Mouse (Mus musculus): ENCODE results near the gene Mob3a.

Mob3a gene

DNA sequence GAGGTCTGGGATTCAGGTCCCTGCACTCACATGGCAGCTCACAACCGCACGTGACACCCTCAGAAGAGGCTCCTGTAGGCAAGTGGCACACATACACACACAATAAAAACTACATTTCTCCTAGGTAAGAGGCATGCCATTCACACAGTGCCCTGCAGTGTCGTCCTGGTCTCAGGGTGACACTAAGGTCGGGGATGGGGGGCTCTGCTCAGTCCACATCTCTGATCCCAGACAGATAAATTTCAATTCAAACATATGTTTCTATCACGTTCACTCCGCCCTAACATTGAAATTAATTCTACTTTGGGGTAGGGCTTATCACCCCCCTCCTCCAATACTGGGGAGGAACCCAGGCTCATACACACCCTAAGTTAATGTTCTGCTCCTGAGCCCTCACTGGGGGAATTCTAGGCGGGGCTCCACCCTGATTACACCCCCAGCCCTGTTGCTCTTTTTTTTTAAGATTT, 1.7 kb downstream of the Mob3a start:
- in situ Hi-C loops (cut with MboI, MseI): no loop called here

DNA sequence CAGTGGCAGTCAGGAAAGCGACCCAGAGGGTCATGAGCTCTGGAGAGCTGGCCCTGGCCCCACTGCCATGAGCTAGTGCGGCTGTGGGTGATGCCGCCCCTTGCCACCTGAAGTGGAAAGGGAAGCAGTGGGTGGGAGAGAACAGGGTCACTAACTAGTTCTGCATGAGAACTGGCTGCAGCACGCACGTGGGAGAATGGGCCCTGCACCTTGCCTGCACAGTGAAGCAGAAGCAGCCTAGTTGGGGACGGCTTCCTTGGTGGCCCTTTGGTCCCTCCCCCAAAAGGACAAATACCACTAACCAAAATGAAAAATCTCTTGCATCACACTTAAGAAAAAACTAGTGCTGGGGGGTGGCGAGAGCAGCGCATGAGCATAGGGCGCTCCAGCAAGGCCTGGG, 3.2 kb downstream of the Mob3a start:
- in situ Hi-C loops (cut with MboI, MseI): no loop called here

DNA sequence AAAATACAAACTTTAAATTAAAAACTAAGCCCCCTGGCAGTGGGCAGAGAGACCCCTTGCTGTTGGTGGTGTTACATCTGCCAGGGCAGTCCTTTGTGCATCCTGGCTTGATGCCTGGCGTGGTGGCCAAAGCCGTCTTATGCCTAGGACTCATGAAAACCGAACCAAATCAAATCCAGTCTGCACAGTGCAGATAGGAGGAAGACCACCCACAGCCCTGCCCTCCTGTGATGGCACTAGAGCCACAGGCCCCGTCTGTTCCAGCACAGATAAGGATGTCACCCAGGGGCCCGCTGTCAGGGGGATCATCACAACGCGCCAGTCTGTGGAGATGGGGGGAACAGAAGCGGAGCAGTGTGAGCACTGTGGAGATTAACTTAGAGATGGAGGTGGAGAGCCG, 4.0 kb downstream of the Mob3a start:
- in situ Hi-C loops (cut with MboI, MseI): no loop called here

DNA sequence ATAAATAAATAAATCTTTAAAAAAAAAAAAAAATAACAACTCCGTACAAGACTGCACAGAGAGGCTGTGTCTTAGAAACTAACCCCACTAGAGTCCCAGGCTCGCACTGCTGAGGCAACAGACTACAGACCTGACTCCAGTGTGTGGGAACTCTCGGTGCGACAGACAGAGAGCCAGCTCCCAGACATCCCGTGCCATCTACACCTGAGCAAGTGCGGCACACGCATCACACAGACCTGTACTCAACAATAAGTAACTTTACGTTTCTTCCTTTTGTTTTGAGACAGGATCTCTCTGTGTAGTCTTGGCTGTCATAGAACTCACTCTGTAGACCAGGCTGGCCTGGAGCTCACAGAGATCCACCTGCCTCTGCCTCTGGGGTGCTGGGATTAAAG, 4.4 kb downstream of the Mob3a start:
- in situ Hi-C loops (cut with MboI, MseI): no loop called here

DNA sequence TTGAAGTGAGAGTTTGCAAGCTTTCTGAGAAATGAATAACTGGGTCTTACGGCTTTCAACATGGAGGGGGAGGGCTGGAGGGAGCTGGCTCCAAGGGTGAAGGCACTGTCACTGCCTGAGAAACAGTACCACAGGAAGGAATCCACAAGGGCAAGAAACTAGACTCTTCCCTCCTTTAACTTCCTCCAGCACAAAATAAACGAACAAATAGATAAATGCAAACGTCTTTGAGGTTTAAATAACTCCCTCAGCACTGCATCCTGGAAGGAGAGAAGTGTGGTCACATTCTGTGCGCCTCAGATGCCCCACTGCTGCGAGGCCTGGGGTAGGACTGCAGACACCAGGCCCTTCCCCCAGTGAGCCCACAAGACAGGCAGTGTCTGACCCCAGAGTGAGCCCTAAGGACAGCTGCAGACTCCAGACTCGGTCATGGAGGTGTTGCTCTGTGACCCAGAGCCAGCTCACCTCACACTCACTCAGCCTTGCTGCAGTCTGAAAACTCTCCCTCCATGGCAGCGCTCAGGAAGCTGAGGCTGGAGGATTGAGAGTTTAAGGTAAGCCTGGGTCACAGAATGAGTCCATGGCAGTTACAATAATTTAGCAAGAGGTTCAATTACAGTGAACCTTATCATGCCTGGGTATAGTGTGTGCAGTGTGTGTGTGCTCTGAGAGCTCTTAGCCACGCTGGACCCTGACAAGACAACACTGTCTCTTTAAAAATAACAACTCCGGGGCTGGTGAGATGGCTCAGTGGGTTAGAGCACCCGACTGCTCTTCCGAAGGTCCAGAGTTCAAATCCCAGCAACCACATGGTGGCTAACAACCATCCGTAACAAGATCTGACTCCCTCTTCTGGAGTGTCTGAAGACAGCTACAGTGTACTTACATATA, 5.0 kb downstream of the Mob3a start:
- in situ Hi-C loops (cut with MboI, MseI): no loop called here

DNA sequence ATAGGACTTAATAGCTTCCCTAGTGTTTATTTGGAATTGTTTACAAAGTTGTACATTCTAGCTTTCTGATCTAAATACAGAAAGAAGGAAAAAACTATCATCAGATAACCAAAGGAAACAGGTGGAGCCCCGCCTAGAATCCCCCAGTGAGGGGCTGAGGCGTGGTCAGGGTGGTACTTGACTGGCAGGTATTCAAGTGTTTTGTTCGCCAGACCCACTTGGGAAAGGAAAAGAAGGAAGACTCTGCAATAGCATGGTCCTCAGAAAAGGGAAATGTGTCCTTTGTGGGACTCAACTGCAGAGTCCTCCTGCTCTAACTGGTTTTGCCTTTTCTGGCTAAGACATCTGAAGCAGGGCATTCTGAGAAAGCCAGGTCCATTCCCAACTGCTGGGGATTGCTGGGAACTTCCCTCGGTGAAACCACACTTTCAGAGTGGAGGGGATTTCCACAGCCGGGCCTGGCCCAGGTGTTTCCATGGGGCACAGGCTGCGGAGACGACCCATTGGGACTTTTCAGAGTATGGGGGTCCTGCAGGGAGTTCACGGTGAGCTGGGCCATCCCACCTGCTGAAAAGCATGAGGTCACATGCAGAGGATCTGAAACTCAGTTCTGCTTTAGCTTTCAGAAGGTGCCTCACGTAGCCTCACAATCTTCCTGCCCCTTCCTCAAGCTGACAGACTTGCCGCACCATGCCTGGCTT, 5.8 kb downstream of the Mob3a start:
- in situ Hi-C loops (cut with MboI, MseI): no loop called here

DNA sequence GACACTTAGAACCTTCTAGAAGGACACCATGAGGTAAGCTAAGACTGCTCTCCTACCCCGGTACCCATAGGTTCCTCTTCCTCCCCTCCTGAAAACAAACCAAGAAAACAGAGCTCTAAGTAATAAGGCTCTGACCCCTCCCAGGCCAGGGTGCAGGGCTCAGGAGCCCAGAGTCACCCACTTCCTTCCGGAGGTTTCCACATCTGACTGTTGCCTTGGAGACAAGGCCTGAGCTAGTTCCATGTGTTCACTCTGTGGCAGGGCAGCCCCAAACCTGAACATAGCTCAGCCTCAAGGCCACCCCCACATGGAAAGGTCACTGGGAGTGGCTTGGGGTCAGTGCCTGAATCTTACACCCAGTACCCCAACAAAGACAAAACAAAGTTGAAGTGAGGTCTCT, 6.6 kb downstream of the Mob3a start:
- in situ Hi-C loops (cut with MboI, MseI): no loop called here

DNA sequence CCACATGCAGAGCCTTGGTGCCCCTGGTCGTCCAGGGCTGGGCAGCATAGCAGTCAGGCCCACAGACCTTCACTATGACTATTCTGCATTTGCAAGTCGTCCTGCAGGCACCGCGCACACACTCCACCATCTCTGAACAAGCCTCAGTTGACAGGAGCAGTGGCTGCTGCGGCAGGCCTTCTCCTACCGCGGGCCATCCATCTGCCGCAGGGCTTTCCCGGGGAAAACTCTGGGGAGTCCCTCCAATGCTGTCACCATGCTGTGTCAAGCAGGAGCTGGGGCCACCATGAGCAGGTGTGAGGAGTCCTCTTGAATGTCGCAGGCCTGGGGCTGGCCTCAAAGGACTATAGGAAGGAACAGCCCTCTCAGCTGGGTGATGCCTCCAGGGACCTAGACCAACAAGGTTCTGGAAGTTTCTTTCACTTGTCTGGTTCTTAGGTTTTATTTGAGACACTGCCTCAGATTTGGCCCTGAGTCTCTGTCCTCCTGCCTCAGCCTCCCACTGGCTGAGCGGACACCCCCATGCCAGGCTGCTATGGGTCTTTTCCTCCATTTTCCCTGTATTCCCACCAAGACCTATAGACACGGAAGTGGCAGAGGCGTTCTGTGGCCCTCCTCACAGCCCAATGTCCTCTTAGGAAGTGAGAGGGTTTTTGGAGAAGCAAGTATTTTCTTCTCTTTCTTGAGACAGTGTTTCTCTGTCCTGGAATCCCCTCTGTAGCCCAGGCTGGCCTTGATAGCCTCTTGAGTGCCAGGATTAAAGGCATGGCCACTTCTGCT, 7.4 kb downstream of the Mob3a start:
- in situ Hi-C loops (cut with MboI, MseI): no loop called here

DNA sequence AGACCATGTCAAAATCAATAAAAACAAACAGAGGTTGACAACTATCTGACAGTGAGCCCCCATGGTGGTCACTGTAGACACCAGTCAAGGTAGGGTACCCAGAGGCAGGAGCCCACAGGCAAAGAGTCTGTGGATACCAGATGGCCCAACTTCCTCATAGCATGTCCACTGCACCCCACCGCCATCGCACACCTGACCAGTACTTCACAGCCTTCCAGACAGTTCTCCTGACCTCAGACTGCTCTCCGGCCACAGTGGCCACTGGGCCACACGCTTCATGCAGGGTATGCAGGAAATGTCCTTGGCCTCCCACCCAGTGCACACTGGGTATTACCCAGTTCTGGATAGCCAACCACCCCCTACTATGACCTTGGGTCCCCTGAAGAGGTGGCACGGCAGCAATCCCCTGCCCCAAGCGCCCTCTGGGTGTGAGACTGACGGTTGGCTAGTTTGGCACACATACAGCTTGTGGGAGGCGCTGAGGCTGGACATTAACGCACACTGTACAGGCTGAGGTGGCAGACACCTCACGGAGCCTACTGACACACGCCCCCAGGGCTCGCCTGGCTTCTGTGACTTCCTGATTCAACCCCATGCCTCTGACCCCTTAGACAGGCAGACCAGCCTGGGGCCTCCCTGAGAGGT, 8.3 kb downstream of the Mob3a start:
- in situ Hi-C loops (cut with MboI, MseI): no loop called here

DNA sequence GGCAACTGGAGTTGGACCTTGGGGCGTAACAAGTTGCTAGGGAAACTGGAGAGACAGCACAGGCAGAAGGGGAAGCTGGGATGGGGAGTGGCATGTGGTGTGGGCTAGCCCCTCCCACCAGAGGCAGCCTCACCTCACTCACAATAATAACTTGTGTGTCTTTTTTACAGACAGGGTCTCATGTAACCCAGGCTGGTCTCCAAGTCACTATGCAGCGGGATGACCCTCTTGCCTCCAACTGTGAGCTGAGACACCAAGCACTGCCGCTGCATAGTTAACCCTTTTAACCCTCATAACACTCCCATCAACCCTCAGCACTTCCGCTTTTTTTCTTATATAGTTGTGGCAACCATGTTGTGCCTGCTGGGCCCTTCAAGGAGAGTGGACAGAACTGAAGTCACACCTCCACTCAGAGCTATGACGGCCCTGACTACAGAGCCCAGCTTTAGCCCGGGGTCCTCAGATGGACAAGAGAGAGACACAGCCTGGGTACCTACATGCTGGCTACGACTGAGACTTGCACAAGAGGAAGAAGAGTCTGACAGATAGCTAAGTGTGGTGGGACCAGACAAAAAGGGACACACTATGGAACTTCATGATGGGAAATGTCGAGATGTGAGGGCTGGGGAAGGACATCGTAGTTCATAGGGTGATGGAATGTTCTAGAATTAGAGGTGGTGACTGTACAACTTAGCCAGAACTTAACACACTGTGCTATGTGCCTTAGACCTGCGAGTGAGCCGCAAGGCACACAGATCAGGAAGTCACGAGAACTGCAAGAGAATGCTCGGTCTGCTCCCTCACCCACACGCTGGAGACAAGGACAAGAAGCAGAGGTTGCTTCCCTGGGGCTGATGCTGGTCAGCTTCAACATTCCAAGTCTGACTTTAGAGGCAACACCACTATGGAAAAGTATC, 9.3 kb downstream of the Mob3a start:
- in situ Hi-C loops (cut with MboI, MseI): no loop called here

DNA sequence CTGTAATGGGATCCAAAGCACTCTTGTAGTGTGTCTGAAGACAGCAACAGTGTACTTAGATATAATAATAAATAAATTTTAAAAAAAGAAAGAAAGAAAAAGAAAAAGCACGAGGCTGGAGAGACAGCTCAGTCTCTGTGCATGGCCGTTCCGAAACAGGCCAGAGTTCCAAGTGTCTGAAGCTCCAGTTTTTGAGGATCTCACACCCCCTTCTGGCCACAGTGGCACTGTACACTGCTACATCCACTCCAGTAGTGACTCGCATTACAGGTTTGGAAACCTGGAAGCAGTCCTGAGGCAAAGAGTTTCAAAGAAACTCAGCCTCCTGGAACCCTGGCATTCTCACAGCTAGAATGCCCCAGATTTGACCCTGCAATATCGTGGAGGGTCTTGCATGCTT, 13.9 kb downstream of the Mob3a start:
- in situ Hi-C loops (cut with MboI, MseI): loop anchor here (5.0 kb wide), 2 partner anchors 61 to 111 kb away; partner anchors contain the start of gene Klf16

DNA sequence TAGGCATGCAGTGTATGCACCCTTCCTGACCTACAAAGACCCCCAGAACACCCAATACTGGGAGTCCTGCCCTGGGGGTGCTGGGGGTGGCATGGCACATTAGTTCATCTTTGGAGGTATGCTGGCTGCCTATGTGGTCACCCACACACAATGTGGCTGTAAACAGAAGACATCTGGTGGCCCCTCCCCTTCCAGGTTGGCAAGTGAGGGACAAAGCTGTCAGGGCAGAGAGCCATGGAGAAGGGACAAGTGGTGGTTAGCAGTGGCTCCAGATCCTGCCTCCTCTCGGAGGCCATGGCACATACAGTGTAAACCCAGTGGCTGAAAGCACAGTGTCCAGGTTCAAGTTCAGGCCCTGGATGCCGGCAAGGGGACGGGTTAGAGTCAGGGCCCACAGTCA, 15.2 kb downstream of the Mob3a start:
- in situ Hi-C loops (cut with MboI, MseI): loop anchor here (5.0 kb wide), 2 partner anchors 59 to 109 kb away; partner anchors contain the start of gene Klf16

DNA sequence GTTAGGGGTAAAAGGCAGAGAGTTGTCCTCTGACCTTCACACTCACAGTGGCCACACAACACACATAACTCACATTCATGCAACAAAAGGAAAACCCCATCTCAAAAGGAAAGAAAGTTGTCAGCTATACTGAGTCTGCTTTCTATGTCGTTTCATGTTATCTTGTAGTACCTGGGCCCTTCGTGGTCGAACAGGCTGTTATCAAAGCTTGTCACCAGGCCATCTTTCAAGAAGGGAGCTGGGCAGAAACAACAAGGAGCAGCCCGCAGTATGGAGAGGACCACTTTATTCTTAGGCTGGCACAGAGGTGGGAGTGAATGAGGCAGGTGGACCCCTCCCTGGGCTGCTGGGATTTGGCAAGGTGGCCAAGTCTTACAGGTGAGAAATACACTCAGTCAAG, 16.8 kb downstream of the Mob3a start:
- in situ Hi-C loops (cut with MboI, MseI): loop anchor here (5.0 kb wide), 2 partner anchors 58 to 108 kb away; partner anchors contain the start of gene Klf16

DNA sequence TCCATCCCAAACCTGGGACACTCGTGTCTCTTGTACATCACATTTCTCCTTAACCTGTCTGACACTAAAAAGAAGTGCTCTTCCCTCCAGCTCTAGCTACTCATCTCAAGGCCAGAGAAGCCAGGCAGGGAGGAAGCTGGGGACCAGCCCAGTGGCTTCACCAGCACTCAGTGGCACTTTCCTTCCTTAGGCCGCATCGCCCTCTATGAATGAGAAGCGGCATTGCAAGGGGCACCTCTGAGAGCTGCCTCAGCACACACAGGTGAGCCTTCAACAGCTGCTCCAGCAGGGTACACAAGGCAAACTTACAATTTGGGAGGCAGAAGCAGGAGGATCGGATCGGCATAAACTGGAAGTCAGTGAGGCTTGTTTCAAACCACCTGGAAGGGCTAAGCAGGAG, 17.6 kb downstream of the Mob3a start:
- in situ Hi-C loops (cut with MboI, MseI): no loop called here

DNA sequence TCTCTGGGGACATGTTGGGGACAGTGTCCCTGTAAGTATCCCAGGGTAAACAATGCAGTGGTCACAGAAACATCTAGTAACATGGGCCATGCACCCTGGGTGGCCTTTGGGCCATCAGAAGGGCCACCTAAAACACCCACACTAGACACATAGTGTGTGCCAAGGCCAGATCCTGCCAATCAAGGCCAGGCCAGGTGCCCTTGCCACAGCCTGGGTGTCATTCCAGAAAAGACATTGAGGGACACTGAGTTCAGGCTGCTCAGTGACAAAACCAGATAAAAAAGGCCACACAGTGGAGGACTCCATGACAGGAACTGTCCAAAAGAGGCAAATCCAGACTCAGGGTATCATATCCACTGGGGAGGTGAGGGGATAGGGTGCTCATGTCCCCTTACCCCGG, 18.1 kb downstream of the Mob3a start:
- in situ Hi-C loops (cut with MboI, MseI): no loop called here

DNA sequence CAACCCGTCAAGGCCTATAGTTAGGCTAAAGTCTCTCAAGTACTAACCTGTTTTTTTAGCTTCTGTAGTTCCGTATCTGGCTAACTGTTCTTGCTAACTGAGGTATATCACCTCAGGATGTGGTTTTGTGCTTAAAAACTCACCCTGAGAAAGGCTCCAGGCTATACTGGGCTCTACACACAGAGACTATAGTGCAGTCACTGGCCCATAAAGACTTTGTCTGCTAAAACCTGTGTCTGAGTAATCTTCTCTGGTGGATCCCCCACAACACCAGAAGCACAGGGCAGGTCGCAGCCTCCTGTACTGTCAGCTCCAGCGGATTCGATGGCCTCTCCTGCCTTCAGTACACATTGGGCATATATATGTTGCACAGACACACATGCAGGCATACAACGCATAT, 19.8 kb downstream of the Mob3a start:
- in situ Hi-C loops (cut with MboI, MseI): no loop called here

DNA sequence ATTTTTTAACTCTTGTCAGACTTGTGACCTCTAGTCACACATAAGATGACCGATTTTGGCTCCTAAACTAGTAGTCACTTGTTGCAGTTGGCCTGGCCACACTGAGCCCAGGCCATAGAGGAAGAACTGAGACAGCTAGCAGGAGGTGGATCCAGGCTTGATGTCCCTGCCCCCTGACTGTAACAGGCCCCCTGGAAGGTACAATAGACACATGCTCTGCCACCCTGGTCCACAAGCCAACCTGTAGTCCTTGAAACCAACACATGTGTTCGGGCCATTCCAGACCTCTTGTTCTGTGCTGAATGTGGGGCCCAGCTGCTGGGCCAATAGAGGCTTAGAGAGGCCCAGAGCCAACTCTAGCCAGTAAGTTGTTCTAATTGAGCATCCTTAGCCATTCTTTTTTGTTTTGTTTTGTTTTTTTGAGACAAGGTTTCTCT, 21.5 kb downstream of the Mob3a start:
- in situ Hi-C loops (cut with MboI, MseI): no loop called here

DNA sequence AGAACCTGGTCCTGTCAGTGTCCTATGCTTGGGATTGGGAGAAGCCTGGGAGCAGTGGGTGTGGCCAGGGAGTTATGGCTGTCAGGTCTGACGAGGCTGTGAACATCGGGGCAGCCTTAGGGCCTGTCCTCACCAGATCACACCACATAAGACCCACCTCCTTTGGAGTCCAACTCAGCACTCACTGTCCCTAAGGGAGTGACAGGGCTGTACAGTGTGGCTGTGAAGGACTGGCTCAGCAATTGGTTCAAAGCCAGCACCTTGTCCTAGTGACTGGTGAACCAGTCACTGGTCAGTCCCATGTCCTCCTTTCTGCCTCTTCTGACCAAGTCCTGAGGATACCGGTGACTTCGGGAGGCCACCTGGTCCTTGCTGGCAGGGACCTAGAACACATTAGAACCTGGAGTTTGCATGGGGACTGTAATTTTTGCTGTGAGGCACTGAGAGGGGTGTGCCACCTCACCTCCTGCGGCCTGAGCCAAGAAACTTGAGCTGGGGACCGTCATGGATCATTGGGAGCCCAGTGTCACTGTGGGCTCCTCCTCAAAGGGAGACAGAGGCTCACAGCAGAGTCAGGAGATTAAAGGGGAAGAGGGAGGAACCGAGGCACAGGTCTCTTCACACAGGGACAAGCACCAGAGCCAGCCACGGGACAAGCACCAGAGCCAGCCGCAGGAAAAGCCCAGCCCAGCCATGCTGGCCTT, 22.1 kb downstream of the Mob3a start:
- in situ Hi-C loops (cut with MboI, MseI): no loop called here

DNA sequence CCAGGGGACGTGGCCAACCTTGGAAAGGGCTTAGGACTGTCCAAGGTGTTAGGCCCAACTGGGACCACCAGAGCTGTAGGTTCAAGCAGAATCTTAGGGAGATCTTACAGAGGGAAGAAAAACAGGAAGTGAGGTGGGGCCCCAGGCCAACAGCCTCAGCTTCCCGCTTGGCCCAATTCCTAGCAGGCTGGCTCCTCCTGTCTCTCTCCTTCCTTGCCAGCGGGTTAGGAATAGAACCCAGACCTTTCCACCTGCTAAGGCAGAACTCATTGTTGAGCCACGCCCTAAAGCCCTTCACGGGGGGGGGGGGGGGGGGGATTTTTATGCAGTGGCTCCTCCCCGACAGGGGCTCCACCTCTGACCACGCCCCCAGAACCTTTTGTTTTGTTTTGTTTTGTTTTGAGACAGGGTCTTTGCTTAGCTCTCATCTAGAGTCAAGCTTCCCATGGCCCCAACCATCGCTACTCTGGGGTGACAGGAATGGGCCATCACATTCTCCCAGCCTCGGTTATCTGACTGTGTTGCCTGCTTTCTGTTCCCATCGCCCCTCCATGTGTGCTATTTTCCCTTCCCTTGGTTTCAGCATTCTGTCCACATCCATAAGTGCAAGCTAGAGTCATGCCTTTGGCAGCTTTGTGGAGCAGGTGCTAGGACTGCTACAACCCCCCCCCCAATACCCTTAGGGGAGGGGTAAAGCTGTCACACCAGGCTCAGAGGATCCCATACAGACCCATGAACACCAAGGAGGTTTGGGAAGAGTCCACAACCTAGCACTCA, 23.0 kb downstream of the Mob3a start:
- in situ Hi-C loops (cut with MboI, MseI): no loop called here
